Mouse (Mus musculus) heart, postnatal 0 days (tissue): ENCODE measurements around the gene Grik4. TPM values are rescaled to one million over a fixed set of nuclear protein-coding genes. Genes with fewer than 3 reads are reported as not detected.

Source experiments
- ATAC-seq: fragments of 200-750 bp; cut with Nextera tagmentation; 2 replicates; pipeline ENCODE4 v1.8.0; 2017; ENCODE audit warnings: low read depth, moderate number of reproducible peaks, moderate library complexity; ENCODE audit not compliant: insufficient read depth
- DNase-seq: peaks from one replicate; pipeline ENCODE4 v3.0.0-alpha.2; 2016; ENCODE audit warnings: low spot score
- H3K27ac ChIP-seq: fragments of 300-500 bp; sonication (generic); 2 replicates; pipeline ENCODE4 v1.5.1; 2014; ENCODE audit warnings: low read depth, mild to moderate bottlenecking
- H3K27me3 ChIP-seq: fragments of 300-500 bp; sonication (generic); 2 replicates; pipeline ENCODE4 v1.6.1; 2014; ENCODE audit warnings: low read length, mixed read lengths; ENCODE audit not compliant: control insufficient read depth, insufficient read depth
- H3K36me3 ChIP-seq: fragments of 300-500 bp; sonication (generic); replicated peaks from 2 replicates; pipeline ENCODE4 v1.6.1; 2014; ENCODE audit warnings: low read length, mixed read lengths; ENCODE audit not compliant: control insufficient read depth, insufficient read depth
- H3K4me1 ChIP-seq: fragments of 300-500 bp; sonication (generic); 2 replicates; pipeline ENCODE4 v1.6.1; 2014; ENCODE audit warnings: antibody characterized with exemption; ENCODE audit not compliant: control insufficient read depth, insufficient read depth
- H3K4me2 ChIP-seq: fragments of 300-500 bp; sonication (generic); 2 replicates; pipeline ENCODE4 v1.6.1; 2014; ENCODE audit warnings: low read depth, mild to moderate bottlenecking, low read length, moderate library complexity
- H3K4me3 ChIP-seq: fragments of 300-500 bp; sonication (generic); 2 replicates; pipeline ENCODE4 v1.5.1; 2014; ENCODE audit warnings: low read depth, low read length
- H3K9ac ChIP-seq: fragments of 300-500 bp; sonication (generic); replicated peaks from 2 replicates; pipeline ENCODE4 v1.6.1; 2014; ENCODE audit warnings: low read depth, low read length, mixed read lengths
- H3K9me3 ChIP-seq: fragments of 300-500 bp; sonication (generic); replicated peaks from 2 replicates; pipeline ENCODE4 v1.6.1; 2016; ENCODE audit warnings: low read length; ENCODE audit not compliant: control insufficient read depth
- CTCF ChIP-seq: IDR thresholded peaks from 2 replicates; pipeline ENCODE4 v1.5.1; 2016; ENCODE audit warnings: antibody characterized with exemption, control low read depth, low read depth
- EP300 ChIP-seq: IDR thresholded peaks from 2 replicates; pipeline ENCODE4 v1.6.1; 2016; ENCODE audit warnings: antibody characterized with exemption, low read depth
- WGBS: fragments of 180-500 bp; shearing (Covaris S2); extraction: QIAGEN DNeasy Blood & Tissue Kit; methylation state at CpG from one replicate; pipeline ENCODE4 v1.1.7; 2014; 5-methylcytosine and 5-hydroxymethylcytosine counted together
- polyA plus RNA-seq: library from polyadenylated mRNA; unstranded; fragments of >200 nt; fragmentation: Nextera tagmentation; extraction: Ambion mirVana; gene quantifications from 2 replicates; pipeline ENCODE4 v1.2.1, GENCODE M21; 2015
- total RNA-seq: library from RNA; depleted of rRNA; stranded (reverse); fragments of >200 nt; gene quantifications from 2 replicates; pipeline ENCODE4 v1.2.3, GENCODE M21; 2014; ENCODE audit warnings: low replicate concordance

Grik4 gene
- total and polyA plus RNA-seq, 2 experiments from 2014 or later: 0.03 TPM; not detected in 1

- no peaks in the 10 kb centered on the region for H3K27me3 ChIP-seq
- no peak overlapping the region for H3K9ac ChIP-seq
- H3K4me1 ChIP-seq: no peaks in the 10 kb centered on the region
- ATAC-seq: no peak
- H3K4me2 ChIP-seq: no peak overlapping the region
- no peak for DNase-seq
- no peaks in the 10 kb centered on the region for H3K9me3 ChIP-seq
- H3K27ac ChIP-seq: no peak overlapping the region
- 47% methylated on average over 4 of the region's 4 CpGs for WGBS
- H3K4me3 ChIP-seq: no peak overlapping the region
- TF ChIP-seq CTCF: no peak
- no peak for TF ChIP-seq EP300
- no peaks in the 10 kb centered on the region for H3K36me3 ChIP-seq
Measured at GRCm38 (mm10) chr9:42722501-42722900, 221.8 kb downstream of the Grik4 start.

GRCm38 (mm10) chr9:42721718-42722117 is 222.6 kb downstream of the Grik4 start:
- H3K4me2 ChIP-seq: no peak overlapping the region
- no peak overlapping the region for H3K9ac ChIP-seq
- no peak overlapping the region for H3K4me3 ChIP-seq
- no peak for ATAC-seq
- no peaks in the 10 kb centered on the region for H3K9me3 ChIP-seq
- no peaks in the 10 kb centered on the region for H3K36me3 ChIP-seq
- H3K27ac ChIP-seq: no peak overlapping the region
- DNase-seq: no peak
- WGBS: 71% methylated on average over 9 of the region's 9 CpGs
- H3K27me3 ChIP-seq: no peaks in the 10 kb centered on the region
- TF ChIP-seq EP300 (no peak), CTCF (no peak)
- H3K4me1 ChIP-seq: no peaks in the 10 kb centered on the region

- no peaks in the 10 kb centered on the region for H3K27me3 ChIP-seq
- no peak for TF ChIP-seq CTCF
- no peak for TF ChIP-seq EP300
- DNase-seq (no peak), ATAC-seq (no peak)
- H3K4me2 ChIP-seq: no peak overlapping the region
- H3K4me3 ChIP-seq: no peak overlapping the region
- H3K9ac ChIP-seq: no peak overlapping the region
- H3K9me3 ChIP-seq: no peaks in the 10 kb centered on the region
- 77% methylated on average over 4 of the region's 4 CpGs for WGBS
- H3K27ac ChIP-seq: no peak overlapping the region
- no peaks in the 10 kb centered on the region for H3K36me3 ChIP-seq
- H3K4me1 ChIP-seq: no peaks in the 10 kb centered on the region
Measured at GRCm38 (mm10) chr9:42721146-42721545, 223.1 kb downstream of the Grik4 start.

GRCm38 (mm10) chr9:42713912-42714311 is 230.4 kb downstream of the Grik4 start:
- Histone ChIP-seq H3K9ac (no peak overlapping the region), H3K9me3 (no peaks in the 10 kb centered on the region), H3K36me3 (no peaks in the 10 kb centered on the region), H3K27me3 (0 out of 2 replicates have a peak, but pooled peaks cover 14% of the 10 kb centered on the region), H3K27ac (no peak overlapping the region), H3K4me3 (no peak overlapping the region), H3K4me2 (no peak overlapping the region), H3K4me1 (no peaks in the 10 kb centered on the region)
- ATAC-seq (no peak), DNase-seq (no peak)
- 71% methylated on average over 8 of the region's 8 CpGs for WGBS
- TF ChIP-seq CTCF (no peak), EP300 (no peak)

GRCm38 (mm10) chr9:42705848-42706247 is 238.4 kb downstream of the Grik4 start:
- H3K36me3 ChIP-seq: no peaks in the 10 kb centered on the region
- H3K4me3 ChIP-seq: no peak overlapping the region
- 70% methylated on average over 7 of the region's 7 CpGs for WGBS
- no peak overlapping the region for H3K4me2 ChIP-seq
- no peak overlapping the region for H3K27ac ChIP-seq
- ATAC-seq (no peak), DNase-seq (no peak)
- H3K4me1 ChIP-seq: no peaks in the 10 kb centered on the region
- no peak for TF ChIP-seq EP300
- no peak for TF ChIP-seq CTCF
- peaks cover 26% of the 10 kb centered on the region for H3K27me3 ChIP-seq
- no peaks in the 10 kb centered on the region for H3K9me3 ChIP-seq
- H3K9ac ChIP-seq: no peak overlapping the region

DNA sequence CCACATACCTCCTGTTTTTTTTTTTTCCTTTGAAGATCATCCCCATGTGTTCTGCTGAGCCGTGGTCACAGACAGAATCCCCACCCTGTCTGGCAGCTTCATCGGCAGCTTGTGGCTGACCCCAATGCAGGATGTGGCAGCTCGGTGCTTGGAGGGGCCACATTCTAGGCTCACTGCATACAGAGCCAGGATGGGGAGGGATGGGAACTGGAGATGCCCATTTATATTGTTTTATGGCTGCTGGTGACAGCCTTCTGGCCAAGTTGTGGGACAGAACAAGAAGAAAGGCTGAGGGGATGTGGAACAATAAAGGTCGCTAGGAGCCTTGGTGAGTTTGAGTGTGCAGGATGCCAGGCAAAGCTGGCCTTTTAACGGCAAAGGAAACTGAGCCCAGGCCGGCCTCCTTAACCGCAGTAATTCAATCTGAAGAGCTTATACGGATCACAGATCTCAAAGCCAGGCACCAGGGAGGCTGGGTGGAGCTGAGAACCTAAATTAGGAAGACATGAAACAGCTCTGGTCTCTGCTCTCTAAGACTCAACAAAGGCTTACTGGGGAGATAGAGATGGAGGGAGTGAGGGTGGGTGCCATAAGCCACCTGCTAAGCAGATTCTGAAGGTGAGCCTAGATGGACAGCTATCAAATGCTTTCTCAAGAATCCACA is 241.0 kb downstream of the Grik4 start:
- Histone ChIP-seq H3K9ac (no peak overlapping the region), H3K4me3 (no peak overlapping the region), H3K36me3 (no peaks in the 10 kb centered on the region), H3K9me3 (no peaks in the 10 kb centered on the region), H3K4me2 (peak overlapping the region; percentile 23; the same call in 1 of the 2 replicates), H3K4me1 (no peaks in the 10 kb centered on the region), H3K27me3 (peaks cover 21% of the 10 kb centered on the region), H3K27ac (no peak overlapping the region)
- WGBS: 43% methylated on average over 8 of the region's 8 CpGs
- DNase-seq (no peak), ATAC-seq (no peak)
- TF ChIP-seq EP300 (no peak), CTCF (no peak)
